Mouse (Mus musculus): ENCODE measurements around the gene Cacnb3. TPM values are rescaled to one million over a fixed set of nuclear protein-coding genes. Genes with fewer than 3 reads are reported as not detected.
A peak's percentile ranks its signal among the peaks of the same experiment; 100 is the strongest.

The Cacnb3 gene
- polyA plus RNA-seq, 1 experiment, result 20.2 TPM

DNA sequence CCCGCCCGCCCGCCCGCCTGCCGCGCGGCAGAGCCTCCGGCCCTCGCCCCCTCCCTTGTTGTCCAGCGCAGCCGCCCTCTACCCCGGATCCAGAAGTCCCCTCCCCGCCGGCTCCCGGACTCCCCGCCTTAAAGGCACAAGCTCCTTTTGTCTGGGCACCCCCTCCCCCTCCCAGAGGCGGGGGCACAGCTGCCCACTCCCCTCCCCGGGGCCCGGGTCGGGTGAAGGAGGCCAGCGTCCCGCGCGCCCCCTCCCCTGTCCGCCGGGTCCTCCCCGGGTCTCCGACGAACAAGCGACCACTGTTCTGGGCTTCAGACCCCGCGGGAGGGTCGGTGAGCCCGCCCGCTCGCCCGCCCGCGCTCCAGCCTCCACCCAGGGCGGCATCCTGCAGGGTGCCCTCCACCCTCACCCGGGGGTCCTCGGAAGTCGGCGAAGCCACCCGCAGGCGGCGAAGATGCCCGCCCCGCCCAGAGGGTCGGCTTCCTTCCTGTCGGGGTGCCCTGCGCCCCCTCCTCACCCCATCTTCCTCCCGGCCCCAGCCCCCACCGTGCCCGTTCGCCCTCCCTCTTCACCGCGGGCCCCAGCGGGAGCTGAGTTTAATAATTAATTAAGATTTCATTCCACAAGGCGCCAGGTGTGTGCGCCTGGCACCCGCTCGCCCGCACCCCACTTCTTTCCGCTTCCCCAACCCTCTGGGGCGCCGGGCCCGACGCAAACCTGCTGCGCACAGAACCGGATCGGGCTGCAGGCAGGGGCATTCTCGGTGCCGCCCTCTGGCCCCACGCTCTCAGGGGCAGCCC is 21.1 kb upstream of the Cacnb3 start, which contains the start of gene Adcy6:
Gene Adcy6 (minus strand): TSS at position 746 of the 800 bp plus-strand sequence.
- Histone ChIP-seq H3K4me1 (ENCODE audit: control insufficient read depth, insufficient read depth, low read length) (peaks cover 7% of the 10 kb centered on the region), H3K36me3 (ENCODE audit: control insufficient read depth, insufficient read depth, low read length) (no peaks in the 10 kb centered on the region), H3K4me3 (ENCODE audit: insufficient read depth, low read depth, low read length) (peak within 1 kb of the TSS; percentile 92), H3K27me3 (replicated peaks; ENCODE audit: control insufficient read depth, insufficient read depth, low read length) (no peaks in the 10 kb centered on the region), H3K27ac (ENCODE audit: insufficient read depth, low read depth, low read length) (peak within 1 kb of the TSS; percentile 84)
- DNase-seq, result peak; percentile 91
- WGBS, result 2% methylated on average over 60 of the region's 75 CpGs
- TF ChIP-seq POLR2A (IDR thresholded peaks at IDR 0.05; ENCODE audit: low read depth, low read length) (no peak), CTCF (conservative IDR thresholded peaks at IDR 0.05; ENCODE audit: insufficient read depth, insufficient read length, low read depth, low read length) (no peak)

DNA sequence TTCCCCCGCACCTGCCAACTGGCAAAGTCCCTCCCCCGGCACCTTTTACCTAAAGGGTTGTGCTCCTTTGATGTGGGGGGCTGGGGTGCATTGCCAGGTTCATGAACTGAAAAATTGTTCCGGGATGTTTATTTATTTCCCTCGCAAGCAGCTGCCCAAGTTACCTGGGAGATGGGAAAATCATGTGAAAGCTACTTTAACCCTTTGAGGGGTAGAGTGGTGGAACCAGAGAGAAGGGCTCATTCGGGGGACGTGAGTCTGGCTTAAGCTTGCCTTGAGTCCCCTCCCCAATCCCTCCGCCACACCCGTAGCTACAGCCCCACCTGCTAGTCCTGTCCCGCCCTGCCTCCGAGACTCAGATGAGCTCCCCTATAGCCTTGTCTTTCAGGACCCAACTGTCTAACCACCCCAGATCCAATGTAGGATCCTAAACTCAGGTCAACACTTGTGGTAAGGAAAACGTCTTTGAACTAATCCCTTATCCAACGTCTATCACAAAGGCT is 20.5 kb upstream of the Cacnb3 start:
- DNase-seq, result no peak
- 13% methylated on average over 12 of the region's 12 CpGs for WGBS
- H3K4me1 ChIP-seq (ENCODE audit: control insufficient read depth, insufficient read depth, low read length), result peaks cover 14% of the 10 kb centered on the region
- H3K27ac ChIP-seq (ENCODE audit: insufficient read depth, low read depth, low read length), result peak overlapping the region; percentile 30
- no peaks in the 10 kb centered on the region for H3K36me3 ChIP-seq (ENCODE audit: control insufficient read depth, insufficient read depth, low read length)
- H3K27me3 ChIP-seq (replicated peaks; ENCODE audit: control insufficient read depth, insufficient read depth, low read length), result no peaks in the 10 kb centered on the region
- peak overlapping the region; percentile 92 for H3K4me3 ChIP-seq (ENCODE audit: insufficient read depth, low read depth, low read length)
- TF ChIP-seq CTCF (conservative IDR thresholded peaks at IDR 0.05; ENCODE audit: insufficient read depth, insufficient read length, low read depth, low read length), result no peak
- TF ChIP-seq POLR2A (IDR thresholded peaks at IDR 0.05; ENCODE audit: low read depth, low read length), result no peak

GRCm38 (mm10) chr15:98612229-98612628 is 18.4 kb upstream of the Cacnb3 start:
- TF ChIP-seq CTCF (conservative IDR thresholded peaks at IDR 0.05; ENCODE audit: insufficient read depth, insufficient read length, low read depth, low read length) (no peak), POLR2A (IDR thresholded peaks at IDR 0.05; ENCODE audit: low read depth, low read length) (no peak)
- no peak for DNase-seq
- peaks cover 20% of the 10 kb centered on the region for H3K4me1 ChIP-seq (ENCODE audit: control insufficient read depth, insufficient read depth, low read length)
- no peak overlapping the region for H3K27ac ChIP-seq (ENCODE audit: insufficient read depth, low read depth, low read length)
- H3K27me3 ChIP-seq (replicated peaks; ENCODE audit: control insufficient read depth, insufficient read depth, low read length), result no peaks in the 10 kb centered on the region
- no peak overlapping the region for H3K4me3 ChIP-seq (ENCODE audit: insufficient read depth, low read depth, low read length)
- 98% methylated on average over 3 of the region's 3 CpGs for WGBS
- no peaks in the 10 kb centered on the region for H3K36me3 ChIP-seq (ENCODE audit: control insufficient read depth, insufficient read depth, low read length)

DNA sequence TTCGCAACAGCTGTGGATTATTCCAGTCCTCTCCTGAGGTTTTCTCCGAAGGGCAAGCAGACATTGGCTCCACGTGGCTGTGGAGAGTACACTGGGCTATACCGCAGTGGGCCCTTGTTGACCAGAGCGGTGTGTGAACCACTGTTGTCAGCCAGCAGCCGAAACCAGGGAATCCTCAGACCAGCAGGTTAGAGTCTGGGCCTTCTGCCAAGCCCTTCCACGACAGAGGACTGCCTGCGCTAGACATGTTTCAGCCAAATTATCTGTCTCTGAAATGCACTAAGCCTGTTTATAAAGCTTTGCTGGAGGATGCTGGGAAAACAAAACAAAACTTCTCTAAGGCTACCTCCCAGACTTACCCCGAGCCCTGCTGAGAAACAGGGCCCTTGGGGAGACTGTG is 16.1 kb upstream of the Cacnb3 start:
- peak; percentile 83 for DNase-seq
- peaks cover 20% of the 10 kb centered on the region for H3K4me1 ChIP-seq (ENCODE audit: control insufficient read depth, insufficient read depth, low read length)
- H3K4me3 ChIP-seq (ENCODE audit: insufficient read depth, low read depth, low read length), result no peak overlapping the region
- H3K36me3 ChIP-seq (ENCODE audit: control insufficient read depth, insufficient read depth, low read length), result no peaks in the 10 kb centered on the region
- no peaks in the 10 kb centered on the region for H3K27me3 ChIP-seq (replicated peaks; ENCODE audit: control insufficient read depth, insufficient read depth, low read length)
- TF ChIP-seq POLR2A (IDR thresholded peaks at IDR 0.05; ENCODE audit: low read depth, low read length) (no peak), CTCF (conservative IDR thresholded peaks at IDR 0.05; ENCODE audit: insufficient read depth, insufficient read length, low read depth, low read length) (no peak)
- WGBS, result 33% methylated on average over 9 of the region's 9 CpGs
- H3K27ac ChIP-seq (ENCODE audit: insufficient read depth, low read depth, low read length), result peak overlapping the region; percentile 78

DNA sequence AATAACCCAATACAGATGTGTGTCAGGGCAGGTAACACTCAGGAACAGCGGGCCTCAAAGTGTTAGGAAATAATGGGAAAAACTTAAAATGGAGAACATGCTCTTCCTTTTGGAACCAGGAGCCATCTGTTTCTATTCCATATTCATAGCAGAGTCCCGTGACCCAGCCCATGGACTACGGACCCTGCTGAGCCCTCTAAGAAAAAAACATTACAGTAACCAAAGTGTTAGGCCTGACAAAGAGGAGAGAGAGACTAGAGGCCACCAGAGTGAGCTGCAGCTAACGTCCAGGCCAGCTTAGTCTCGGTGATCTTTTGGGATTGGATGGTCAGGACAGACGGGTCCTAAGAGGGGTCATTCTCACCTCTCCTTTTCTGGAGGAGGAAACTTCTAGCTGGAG is 15.7 kb upstream of the Cacnb3 start:
- Histone ChIP-seq H3K27me3 (replicated peaks; ENCODE audit: control insufficient read depth, insufficient read depth, low read length) (no peaks in the 10 kb centered on the region), H3K4me3 (ENCODE audit: insufficient read depth, low read depth, low read length) (no peak overlapping the region)

GRCm38 (mm10) chr15:98615751-98616150 is 14.9 kb upstream of the Cacnb3 start:
- no peak for TF ChIP-seq POLR2A (IDR thresholded peaks at IDR 0.05; ENCODE audit: low read depth, low read length)
- TF ChIP-seq CTCF (conservative IDR thresholded peaks at IDR 0.05; ENCODE audit: insufficient read depth, insufficient read length, low read depth, low read length), result no peak
- Histone ChIP-seq H3K4me3 (ENCODE audit: insufficient read depth, low read depth, low read length) (no peak overlapping the region), H3K27ac (ENCODE audit: insufficient read depth, low read depth, low read length) (no peak overlapping the region; the same call in 1 of the 2 replicates), H3K4me1 (ENCODE audit: control insufficient read depth, insufficient read depth, low read length) (peaks cover 20% of the 10 kb centered on the region), H3K36me3 (ENCODE audit: control insufficient read depth, insufficient read depth, low read length) (no peaks in the 10 kb centered on the region), H3K27me3 (replicated peaks; ENCODE audit: control insufficient read depth, insufficient read depth, low read length) (no peaks in the 10 kb centered on the region)
- WGBS, result 80% methylated on average over 6 of the region's 6 CpGs
- no peak for DNase-seq

More for the DNA sequence above, 15.7 kb upstream of the Cacnb3 start:
- no peak for TF ChIP-seq POLR2A (IDR thresholded peaks at IDR 0.05; ENCODE audit: low read depth, low read length)
- no peak for TF ChIP-seq CTCF (conservative IDR thresholded peaks at IDR 0.05; ENCODE audit: insufficient read depth, insufficient read length, low read depth, low read length)
- Histone ChIP-seq H3K36me3 (ENCODE audit: control insufficient read depth, insufficient read depth, low read length) (no peaks in the 10 kb centered on the region), H3K27ac (ENCODE audit: insufficient read depth, low read depth, low read length) (peak overlapping the region; percentile 78), H3K4me1 (ENCODE audit: control insufficient read depth, insufficient read depth, low read length) (peaks cover 20% of the 10 kb centered on the region)
- WGBS, result 36% methylated on average over 6 of the region's 6 CpGs
- peak; percentile 76 for DNase-seq
